Mouse (Mus musculus): ENCODE measurements around the gene Rnf43.

DNA sequence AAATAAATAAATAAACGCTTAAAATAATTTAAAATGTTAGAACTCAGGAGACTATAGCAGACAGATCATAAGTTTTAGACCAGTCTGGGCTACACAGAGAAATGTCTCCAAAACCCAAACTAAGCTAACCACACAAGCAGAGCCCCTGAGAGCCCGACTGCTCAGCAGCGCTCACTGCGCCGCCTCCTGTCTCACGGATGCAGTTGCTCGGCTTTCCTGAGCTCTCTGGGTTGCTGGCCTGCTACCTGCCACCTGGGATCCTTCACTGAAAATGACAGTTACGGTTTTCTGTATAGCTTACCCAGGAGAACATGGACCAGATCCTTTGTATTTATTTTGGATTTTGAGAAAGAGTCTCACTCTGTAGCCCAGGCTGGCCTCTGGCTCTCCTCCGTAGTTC, 57.8 kb downstream of the Rnf43 start:
- no peak for TF ChIP-seq CTCF (IDR thresholded peaks at IDR 0.05; ENCODE audit: control insufficient read depth, insufficient read depth, insufficient read length)
- no peak for TF ChIP-seq CEBPB (IDR thresholded peaks at IDR 0.05; ENCODE audit: low read depth)
- TF ChIP-seq FOSL1 (IDR thresholded peaks at IDR 0.05; ENCODE audit: insufficient read depth, low read length, poor library complexity, severe bottlenecking): no peak
- TF ChIP-seq MYOD1 (IDR thresholded peaks at IDR 0.05; ENCODE audit: control insufficient read depth, insufficient read length, low read depth): no peak
- no peak for TF ChIP-seq MAX (IDR thresholded peaks at IDR 0.05)
- TF ChIP-seq USF1 (IDR thresholded peaks at IDR 0.05; ENCODE audit: low read depth): no peak

Data from C2C12 (cell line).